Mouse (Mus musculus): ENCODE data around the gene Mgat4d. TPM values are rescaled to one million over a fixed set of nuclear protein-coding genes. Genes with fewer than 3 reads are reported as not detected.
"Not testable (repeated sequence)": the region's sequence is repeated elsewhere in the genome, so short reads cannot be mapped to it uniquely, and the experiment has no call there.

The Mgat4d gene
- total and polyA plus RNA-seq, 3 experiments, result not detected

GRCm38 (mm10) chr8:83392521-83392920 is 44.2 kb downstream of the Mgat4d start:
- DNase-seq, result no peak

GRCm38 (mm10) chr8:83394325-83394724 is 46.1 kb downstream of the Mgat4d start:
- no peak for DNase-seq

- no peak for DNase-seq
Measured at GRCm38 (mm10) chr8:83396680-83397079, 48.4 kb downstream of the Mgat4d start.

- no peak for DNase-seq
Measured at GRCm38 (mm10) chr8:83397726-83398125, 49.5 kb downstream of the Mgat4d start.

GRCm38 (mm10) chr8:83405548-83405947 is 57.3 kb downstream of the Mgat4d start:
- DNase-seq, result no peak

- no peak for DNase-seq
Measured at GRCm38 (mm10) chr8:83406836-83407235, 58.6 kb downstream of the Mgat4d start.

- DNase-seq, result no peak
Measured at GRCm38 (mm10) chr8:83408496-83408895, 60.2 kb downstream of the Mgat4d start.

- no peak for DNase-seq
Measured at GRCm38 (mm10) chr8:83416878-83417277, 68.6 kb downstream of the Mgat4d start.

- no peak for DNase-seq
Measured at GRCm38 (mm10) chr8:83417970-83418369, 69.7 kb downstream of the Mgat4d start.

GRCm38 (mm10) chr8:83418805-83419516 is 70.7 kb downstream of the Mgat4d start:
- DNase-seq, result no peak

GRCm38 (mm10) chr8:83421354-83421753 is 73.1 kb downstream of the Mgat4d start:
- DNase-seq, result no peak

- DNase-seq, result no peak
Measured at GRCm38 (mm10) chr8:83423032-83423825, 75.0 kb downstream of the Mgat4d start.

GRCm38 (mm10) chr8:83425202-83425601 is 76.9 kb downstream of the Mgat4d start:
- DNase-seq, result no peak

GRCm38 (mm10) chr8:83426104-83426759 is 78.0 kb downstream of the Mgat4d start:
- DNase-seq, result no peak

GRCm38 (mm10) chr8:83426949-83427348 is 78.7 kb downstream of the Mgat4d start:
- DNase-seq, result no peak

GRCm38 (mm10) chr8:83428621-83429020 is 80.3 kb downstream of the Mgat4d start:
- DNase-seq, result not testable (repeated sequence)

- DNase-seq, result no peak
Measured at GRCm38 (mm10) chr8:83429071-83429524, 80.8 kb downstream of the Mgat4d start.

Other genes with a start within 250 kb of the Mgat4d start
- gene Tbc1d9, start 183.1 kb upstream of the Mgat4d start, total RNA-seq (2021), result 10 to 100 TPM in 1 of 2 experiments, 1 to 10 TPM in 1; 7.6 to 11.8 TPM
- gene Tbc1d9, start 183.1 kb upstream of the Mgat4d start, polyA plus RNA-seq (2012; rRNA removed), result 5.7 and 6.2 TPM in 2 replicates
- under 1 TPM in 1 of 2 experiments, not detected in 1; 0.28 TPM for gene Gm10645, start 182.3 kb upstream of the Mgat4d start, total RNA-seq (2021)
- gene Gm10645, start 182.3 kb upstream of the Mgat4d start, polyA plus RNA-seq (2012; rRNA removed), result 1.3 and 1.5 TPM in 2 replicates
- gene Ucp1, start 58.1 kb upstream of the Mgat4d start, total RNA-seq (2021), result 1,000 to 10,000 TPM; 1,236 to 2,173 TPM
- 551 and 1,129 TPM in 2 replicates for gene Ucp1, start 58.1 kb upstream of the Mgat4d start, polyA plus RNA-seq (2012; rRNA removed)
- gene Elmod2, start 16.0 kb upstream of the Mgat4d start, total RNA-seq (2021), result 10 to 100 TPM; 24.6 to 27.8 TPM
- gene Elmod2, start 16.0 kb upstream of the Mgat4d start, polyA plus RNA-seq (2012; rRNA removed), result 0.93 and 0.98 TPM in 2 replicates
- gene Clgn, start 41.4 kb downstream of the Mgat4d start, total RNA-seq (2021), result under 1 TPM in 1 of 2 experiments, not detected in 1; 0.17 TPM
- gene Clgn, start 41.4 kb downstream of the Mgat4d start, polyA plus RNA-seq (2012; rRNA removed), result not detected in 2 replicates
- gene Scoc, start 109.9 kb downstream of the Mgat4d start, total RNA-seq (2021), result 10 to 100 TPM; 73.5 to 82.5 TPM
- 0.93 and 1.2 TPM in 2 replicates for gene Scoc, start 109.9 kb downstream of the Mgat4d start, polyA plus RNA-seq (2012; rRNA removed)
- not detected for gene Olfr370, start 187.3 kb downstream of the Mgat4d start, total RNA-seq (2021)
- gene Olfr370, start 187.3 kb downstream of the Mgat4d start, polyA plus RNA-seq (2012; rRNA removed), result not detected in 2 replicates
- 100 to 1,000 TPM; 209 to 258 TPM for gene Ndufb7, start 218.2 kb downstream of the Mgat4d start, total RNA-seq (2021)
- 402 and 495 TPM in 2 replicates for gene Ndufb7, start 218.2 kb downstream of the Mgat4d start, polyA plus RNA-seq (2012; rRNA removed)